ENCODE assay signal across 8 mouse cellular contexts in the genomic region with DNA sequence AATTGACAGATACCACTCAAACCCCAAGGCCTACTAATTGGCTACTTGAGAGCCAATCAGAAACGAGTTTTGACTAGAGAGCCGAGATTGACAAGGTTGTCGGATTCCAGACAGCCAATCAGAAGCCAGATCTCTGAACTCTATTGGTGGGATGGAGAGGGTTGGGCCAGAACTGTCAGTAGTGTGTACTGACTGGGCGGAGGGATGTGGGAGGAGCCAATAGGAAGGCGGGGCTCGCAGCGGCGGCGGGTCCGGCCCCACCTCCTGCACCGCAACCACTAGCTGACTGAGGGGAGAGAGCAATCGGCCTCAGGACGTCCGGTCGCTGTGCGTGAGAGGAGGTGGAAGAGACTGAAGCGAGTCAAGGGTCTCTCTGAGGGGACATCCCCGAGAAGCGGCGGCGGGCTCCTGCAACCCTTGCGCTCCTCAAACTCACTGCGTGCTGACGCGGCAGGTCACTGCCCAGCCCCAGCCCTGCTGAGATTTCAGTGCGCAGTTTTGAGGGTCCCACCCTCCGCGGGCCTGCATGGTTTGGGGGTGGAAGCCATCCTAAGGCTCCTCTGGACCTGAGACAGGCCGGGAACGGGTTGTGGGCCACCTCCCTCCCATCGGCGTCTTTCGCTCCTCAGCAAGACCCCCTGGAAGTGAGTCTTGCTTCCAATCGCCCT. TPM values are rescaled to one million over a fixed set of nuclear protein-coding genes. Genes with fewer than 3 reads are reported as not detected.
A peak's percentile ranks its signal among the peaks of the same experiment; 100 is the strongest.
DNase-seq lines count a peak whose midpoint lies in the region; ATAC-seq and TF ChIP-seq lines count a peak whose summit lies in the region.

A gene (plus strand): TSS at position 274 of the 668 bp plus-strand sequence.

- DNase-seq in Muller cell, postnatal 12 days (ENCODE audit: inconsistent ontology term): peak; percentile 97
- DNase-seq in cerebellum, adult 9-10 months: peak; percentile 97
- peak; percentile 95 for DNase-seq in forelimb bud, embryonic 11.5 days (ENCODE audit: low read depth, low spot score)
- DNase-seq in heart, postnatal 4 days: peak; percentile 90
- DNase-seq in layer of hippocampus, adult 2 months (ENCODE audit: low spot score in 2 of 2): peak; percentile 82 to 95
- DNase-seq in lung, adult 2 months: peak; percentile 78
- peak; percentile 93 for DNase-seq in testis, postnatal 10 days (ENCODE audit: low spot score)

- H3K27ac ChIP-seq in layer of hippocampus, adult 2 months: peak within 1 kb of the TSS; percentile 74
- H3K27ac ChIP-seq in neural tube, embryonic 15.5 days (replicated peaks): peak within 1 kb of the TSS; percentile 60

- H3K4me2 ChIP-seq in neural tube, embryonic 15.5 days: peak within 1 kb of the TSS; percentile 93

- peak; percentile 100 for ATAC-seq in neural tube, embryonic 15.5 days (ENCODE audit: low FRiP score)

- H3K4me3 ChIP-seq in layer of hippocampus, adult 2 months: peak within 1 kb of the TSS; percentile 78
- H3K4me3 ChIP-seq in lung, adult 2 months (replicated peaks; ENCODE audit: extremely low read depth, low read depth, low read length): peak within 1 kb of the TSS; percentile 79
- H3K4me3 ChIP-seq in neural tube, embryonic 15.5 days (replicated peaks): peak within 1 kb of the TSS; percentile 74

- H3K36me3 ChIP-seq in neural tube, embryonic 15.5 days: peaks cover 2% of the 10 kb centered on the region

- H3K9me3 ChIP-seq in neural tube, embryonic 15.5 days (replicated peaks): no peaks in the 10 kb centered on the region

- TF ChIP-seq CTCF in layer of hippocampus, adult 2 months (conservative IDR thresholded peaks at IDR 0.05): no peak
- TF ChIP-seq CTCF in lung, adult 2 months (IDR thresholded peaks at IDR 0.05; ENCODE audit: insufficient read depth, low read length): no peak

- H3K9ac ChIP-seq in neural tube, embryonic 15.5 days (replicated peaks): peak within 1 kb of the TSS; percentile 67

- H3K27me3 ChIP-seq in neural tube, embryonic 15.5 days (replicated peaks): no peaks in the 10 kb centered on the region

- H3K4me1 ChIP-seq in lung, adult 2 months (ENCODE audit: control insufficient read depth, insufficient read depth, low read length): peaks cover 4% of the 10 kb centered on the region; the same call in 1 of the 2 replicates
- H3K4me1 ChIP-seq in neural tube, embryonic 15.5 days: peaks cover 9% of the 10 kb centered on the region

- TF ChIP-seq POLR2A in lung, adult 2 months (IDR thresholded peaks at IDR 0.05; ENCODE audit: borderline replicate concordance, extremely low read depth, low read depth, low read length): peak; percentile 86; the same call in 1 of the 2 replicates

- 1% methylated on average over 34 of the region's 34 CpGs for WGBS in lung, adult 2 months
- under 1% methylated on average over 34 of the region's 34 CpGs for WGBS in neural tube, embryonic 15.5 days

RNA-seq across cellular contexts. Expression of the gene that starts here (rescaled TPM):
- total RNA-seq in heart, postnatal 4 days (2021): 1 to 10 TPM; 1.9 to 2.2 TPM
- total RNA-seq in layer of hippocampus, adult 2 months (2021): 1 to 10 TPM; 3.0 to 3.1 TPM
- 1.5 and 2.1 TPM in 2 replicates for polyA plus RNA-seq in lung, adult 2 months (2012; rRNA removed)
- 2.0 and 2.1 TPM in 2 replicates for polyA plus RNA-seq in neural tube, embryonic 15.5 days (2015; fragmentation: Nextera tagmentation; extraction: Ambion mirVana)

Comparison
In these comparisons a context has a peak if more than half of its experiments do, and no peak if none do; other contexts are left out.
1. Peak in every context shown above with its lines: DNase-seq, ATAC-seq, H3K4me3 ChIP-seq and H3K27ac ChIP-seq.